Mouse (Mus musculus): Measurements from ENCODE around the gene Myo1c. TPM values are rescaled to one million over a fixed set of nuclear protein-coding genes. Genes with fewer than 3 reads are reported as not detected.

Myo1c gene
- total RNA-seq (2021) = 10 to 100 TPM; 32.6 to 40.7 TPM
- long read RNA-seq, experiment 1, full-length matches to known transcripts = 38 of 52 reads
- long read RNA-seq, experiment 1, partial matches to known transcripts = 12 of 52 reads
- long read RNA-seq, experiment 1, other reads (novel, unspliced or antisense) = 2 of 52 reads
- long read RNA-seq, experiment 2, full-length matches to known transcripts = 28 of 35 reads
- long read RNA-seq, experiment 2, partial matches to known transcripts = 4 of 35 reads
- long read RNA-seq, experiment 2, other reads (novel, unspliced or antisense) = 3 of 35 reads

GRCm38 (mm10) chr11:75650311-75650710 is at the start of gene Myo1c:
Gene Myo1c (plus strand): TSS chr11:75650504.
- peak; percentile 76 for DNase-seq (ENCODE audit: low spot score)

GRCm38 (mm10) chr11:75604826-75605225 is 45.5 kb upstream of the Myo1c start:
- no peak for DNase-seq (ENCODE audit: low spot score)

DNA sequence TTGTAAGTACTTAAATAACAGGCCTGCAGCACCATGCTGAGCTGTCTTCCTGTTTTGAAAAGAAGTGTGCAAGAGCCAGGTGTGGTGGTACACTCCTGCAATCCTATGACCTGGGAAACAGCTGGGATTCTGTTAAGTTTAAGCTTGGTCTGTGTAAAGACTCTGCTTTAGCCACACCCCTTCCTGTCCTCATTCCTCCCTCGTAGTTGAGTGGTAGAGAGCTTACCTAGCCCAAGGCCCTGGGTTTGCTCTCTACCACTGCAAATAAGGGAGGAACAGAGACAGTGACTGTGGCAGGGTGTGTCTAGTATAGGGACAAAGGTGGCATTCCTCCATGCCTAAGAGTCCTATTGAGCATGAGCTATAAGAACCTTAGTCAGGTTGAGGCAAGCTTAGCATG is 45.0 kb upstream of the Myo1c start:
- DNase-seq (ENCODE audit: low spot score) = no peak

DNA sequence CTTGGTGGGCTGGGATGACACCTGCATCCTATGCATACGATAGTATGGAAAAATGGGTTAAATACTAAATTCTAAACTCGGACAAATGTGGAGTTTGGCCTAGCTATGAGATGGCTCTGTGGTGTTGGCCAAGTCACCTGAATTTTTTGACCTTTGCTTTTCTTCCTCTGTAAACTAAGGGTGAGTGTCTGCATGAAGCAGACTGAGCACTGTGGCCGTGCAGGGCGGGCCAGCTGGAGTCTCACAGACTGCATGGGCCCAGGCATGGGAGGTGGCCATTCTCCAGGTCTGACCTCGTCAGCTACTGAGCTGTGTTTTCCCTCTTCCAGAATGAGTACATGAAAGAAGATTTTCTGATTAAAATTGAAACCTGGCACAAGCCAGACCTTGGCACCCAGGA is 41.5 kb upstream of the Myo1c start:
- no peak for DNase-seq (ENCODE audit: low spot score)

GRCm38 (mm10) chr11:75610021-75610420 is 40.3 kb upstream of the Myo1c start:
- no peak for DNase-seq (ENCODE audit: low spot score)

- DNase-seq (ENCODE audit: low spot score) = no peak
Observed at GRCm38 (mm10) chr11:75614769-75615168, 35.5 kb upstream of the Myo1c start.

GRCm38 (mm10) chr11:75615556-75615955 is 34.7 kb upstream of the Myo1c start:
- no peak for DNase-seq (ENCODE audit: low spot score)

- peak; percentile 43 for DNase-seq (ENCODE audit: low spot score)
Observed at GRCm38 (mm10) chr11:75619133-75619532, 31.2 kb upstream of the Myo1c start.

GRCm38 (mm10) chr11:75620136-75620780 is 30.0 kb upstream of the Myo1c start:
- DNase-seq (ENCODE audit: low spot score) = peak; percentile 91

DNA sequence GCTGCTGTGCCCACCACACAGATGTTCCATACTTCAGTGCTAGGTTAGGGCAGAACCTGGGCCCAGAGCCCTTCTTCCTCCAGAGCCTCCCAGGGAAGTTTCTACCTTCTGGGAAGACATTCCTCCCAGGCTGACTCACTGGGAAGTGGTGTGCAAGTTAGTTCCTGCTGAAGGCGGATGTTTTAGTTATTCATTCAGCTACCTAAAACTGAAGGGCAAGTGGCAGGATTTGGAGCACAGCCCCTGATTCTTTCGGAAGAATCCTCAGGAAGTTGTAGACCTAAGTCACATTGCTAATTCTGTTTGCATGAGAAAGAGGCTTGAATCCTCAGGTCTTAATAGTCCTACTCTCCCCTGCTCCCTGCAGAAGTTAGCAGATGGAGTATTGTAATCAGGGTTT is 28.9 kb upstream of the Myo1c start:
- DNase-seq (ENCODE audit: low spot score) = no peak

GRCm38 (mm10) chr11:75622588-75623329 is 27.5 kb upstream of the Myo1c start:
- DNase-seq (ENCODE audit: low spot score) = no peak

- DNase-seq (ENCODE audit: low spot score) = no peak
Observed at GRCm38 (mm10) chr11:75624102-75624554, 26.2 kb upstream of the Myo1c start.

DNA sequence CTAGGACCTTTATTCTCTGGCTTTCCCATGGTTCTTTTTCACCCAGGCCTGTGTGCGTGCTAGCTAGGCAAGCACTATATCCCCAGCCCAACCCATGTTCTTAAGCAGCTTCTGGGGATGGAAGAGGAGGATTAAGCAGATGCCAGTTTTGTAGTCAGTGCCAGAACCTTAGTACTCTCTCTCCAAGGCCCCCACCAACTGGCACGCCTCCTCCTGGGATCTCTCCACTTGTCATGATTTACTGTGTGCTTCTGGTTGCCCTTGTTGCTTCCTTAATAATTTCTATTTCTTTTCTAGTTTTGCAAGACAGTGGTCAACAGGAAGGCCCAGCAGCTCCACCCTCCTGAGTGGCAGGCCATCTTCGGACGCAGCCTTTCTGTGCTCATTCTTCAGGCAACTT is 24.5 kb upstream of the Myo1c start:
- DNase-seq (ENCODE audit: low spot score) = no peak

- DNase-seq (ENCODE audit: low spot score) = no peak
Observed at GRCm38 (mm10) chr11:75630098-75630497, 20.2 kb upstream of the Myo1c start.

GRCm38 (mm10) chr11:75630645-75631229 is 19.6 kb upstream of the Myo1c start, which contains the start of gene Inpp5k:
Gene Inpp5k (plus strand): TSS chr11:75630988.
- peak; percentile 97 for DNase-seq (ENCODE audit: low spot score)

DNA sequence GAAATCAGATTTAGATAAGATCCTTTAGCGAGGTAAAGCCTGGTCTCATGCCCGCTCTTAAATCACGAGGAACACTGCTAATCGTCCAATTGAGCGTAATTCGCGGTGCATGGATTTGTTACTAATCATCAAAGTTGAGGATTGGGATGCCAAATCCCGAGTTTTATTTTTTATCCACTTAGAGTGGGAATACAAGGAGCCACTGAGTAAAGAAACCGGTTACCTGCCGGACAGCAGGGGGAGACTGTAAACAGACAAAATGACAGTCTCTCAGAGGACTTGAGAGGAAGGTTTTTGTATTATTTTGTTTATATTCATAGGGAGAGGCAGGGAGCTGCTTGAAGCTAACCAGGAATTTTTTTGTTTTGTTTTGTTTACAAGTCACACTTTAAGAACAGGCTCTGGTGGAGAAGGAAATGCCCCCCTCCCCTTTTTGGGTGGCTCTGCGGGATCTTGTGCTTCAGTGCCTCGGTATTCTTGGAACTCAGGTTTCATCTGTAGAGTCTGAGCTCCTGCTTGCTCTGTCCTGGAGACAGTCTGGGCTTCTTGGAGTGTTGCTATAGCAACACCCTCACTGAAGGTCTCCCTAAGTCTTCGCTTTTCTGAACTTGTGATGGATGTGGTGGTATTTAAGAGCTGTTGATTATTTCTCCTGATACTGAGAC is 18.6 kb upstream of the Myo1c start:
- no peak for DNase-seq (ENCODE audit: low spot score)

GRCm38 (mm10) chr11:75632921-75633320 is 17.4 kb upstream of the Myo1c start:
- no peak for DNase-seq (ENCODE audit: low spot score)

- no peak for DNase-seq (ENCODE audit: low spot score)
Observed at GRCm38 (mm10) chr11:75634801-75635200, 15.5 kb upstream of the Myo1c start.

DNA sequence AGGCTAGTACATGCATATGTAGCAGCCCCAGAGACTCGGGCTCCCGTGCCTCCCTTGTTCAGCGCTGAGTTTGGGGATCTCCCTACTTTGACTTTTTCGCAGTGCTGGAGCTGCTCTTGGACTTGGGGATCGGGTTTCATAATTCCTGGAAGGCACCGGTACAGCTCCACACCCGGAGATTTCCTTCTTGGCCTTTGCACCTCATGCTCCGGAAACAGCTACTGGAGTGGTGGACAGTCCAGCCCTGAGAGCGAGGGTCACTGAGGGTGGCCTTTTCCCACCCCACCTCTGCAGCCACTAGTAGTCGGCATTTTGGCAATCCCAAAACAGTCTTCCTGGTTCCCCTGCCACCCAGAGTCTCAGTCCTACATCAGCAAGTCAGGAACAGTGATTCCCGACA is 15.0 kb upstream of the Myo1c start:
- DNase-seq (ENCODE audit: low spot score) = peak; percentile 47

- DNase-seq (ENCODE audit: low spot score) = no peak
Observed at GRCm38 (mm10) chr11:75643323-75643722, 7.0 kb upstream of the Myo1c start.

GRCm38 (mm10) chr11:75644684-75645083 is 5.6 kb upstream of the Myo1c start:
- no peak for DNase-seq (ENCODE audit: low spot score)
